Mouse (Mus musculus) cerebellum, adult 18-20 months (tissue): ENCODE data around the gene Mapkap1.

ENCODE experiments used
- DNase-seq, 2 experiments: peaks; one replicate each; pipeline ENCODE4 v3.0.0; 2021

Gene Mapkap1

DNA sequence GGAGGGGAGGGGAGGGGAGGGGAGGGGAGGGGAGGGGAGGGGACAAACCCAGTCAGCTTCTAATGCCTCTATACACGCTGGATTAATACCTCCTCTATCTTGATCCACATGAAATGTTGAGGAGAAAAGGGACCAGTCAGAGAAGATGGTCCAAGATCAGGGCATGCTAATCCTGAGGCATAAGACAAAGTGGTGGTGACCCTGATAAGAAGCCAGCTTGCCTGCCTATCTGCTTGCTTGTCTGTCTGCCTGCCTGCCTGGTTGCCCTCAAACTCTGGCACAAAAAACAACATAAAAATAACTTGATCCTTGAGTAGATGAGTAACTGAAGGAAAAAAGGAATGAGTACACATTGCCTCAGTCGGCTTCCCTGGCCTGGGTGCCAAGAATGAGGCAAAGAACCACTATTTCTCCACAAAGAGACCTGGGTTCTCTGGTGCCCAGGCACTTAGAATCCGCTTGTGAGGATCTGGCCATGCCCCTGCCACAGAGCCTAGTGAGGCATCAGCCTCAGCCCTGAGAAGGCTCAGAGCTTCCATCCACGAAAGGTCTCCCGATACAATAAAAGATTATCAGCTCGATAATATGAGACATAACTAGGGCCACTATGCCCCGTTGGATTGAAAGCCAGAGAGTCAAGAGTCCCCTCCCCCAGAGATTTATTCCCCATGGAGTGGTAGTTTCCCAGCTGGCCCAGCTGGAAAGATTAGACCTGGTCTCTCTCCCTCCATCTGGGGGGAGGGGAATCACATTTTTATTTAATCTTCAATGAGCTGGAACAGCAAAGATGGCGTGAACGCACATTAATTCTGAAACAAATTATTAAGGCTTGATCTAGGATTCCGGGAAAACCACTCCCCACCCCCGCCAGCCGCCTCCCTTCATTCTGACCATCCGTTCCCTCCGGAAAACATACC, 228.9 kb downstream of the Mapkap1 start:
- no peak for DNase-seq

DNA sequence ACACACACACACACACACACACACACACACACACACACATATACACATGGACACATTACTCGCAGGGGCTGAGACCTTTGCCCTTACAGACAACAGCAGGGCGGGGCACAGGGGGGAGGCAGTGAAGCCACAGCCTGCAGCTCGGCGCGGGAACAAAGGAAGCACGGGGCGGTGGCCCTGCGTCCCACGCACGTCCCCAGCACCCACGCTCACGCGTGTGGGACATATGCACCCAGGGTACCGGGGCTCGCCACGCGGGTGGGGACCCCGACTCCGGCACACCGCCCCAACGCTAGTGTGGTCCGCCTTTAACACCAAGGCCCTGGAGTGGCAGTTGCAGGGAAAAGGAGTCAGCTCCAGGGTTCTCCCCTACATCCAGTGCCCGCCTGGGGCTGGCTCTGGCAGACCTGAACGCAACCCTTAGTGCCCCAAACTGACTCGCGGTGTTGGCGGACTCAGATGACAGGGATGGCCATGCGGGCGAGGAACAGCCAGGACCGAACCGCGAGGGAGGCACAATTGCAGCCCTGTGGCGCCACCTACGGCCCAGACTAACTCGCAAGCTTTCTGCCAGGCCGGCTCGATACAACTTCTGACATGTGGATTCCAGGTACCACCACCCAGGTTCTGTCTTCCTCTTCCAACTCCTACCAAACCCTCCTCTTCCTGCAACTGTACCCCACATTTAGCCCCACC, 232.5 kb downstream of the Mapkap1 start:
- DNase-seq: peak; percentile 89 to 90

DNA sequence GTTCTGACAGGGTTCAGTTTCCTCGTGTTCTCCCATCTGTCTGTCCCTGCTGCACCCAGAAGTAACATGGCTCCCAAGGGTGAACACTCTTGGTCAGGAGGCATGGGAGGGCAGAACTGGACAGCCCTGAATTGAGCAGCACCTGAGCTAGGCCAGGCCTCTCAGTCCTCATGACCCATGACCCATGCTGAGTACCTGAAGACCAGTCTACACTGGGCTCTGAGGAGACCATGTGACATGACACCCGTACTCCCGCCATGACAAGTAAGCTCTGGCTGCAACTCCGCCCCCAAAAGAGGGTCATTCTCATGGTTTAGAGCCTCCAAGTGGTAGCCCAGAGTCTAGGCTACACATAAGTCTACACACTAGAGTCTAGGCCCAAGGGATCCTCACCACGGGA, 233.2 kb downstream of the Mapkap1 start:
- DNase-seq: no peak

DNA sequence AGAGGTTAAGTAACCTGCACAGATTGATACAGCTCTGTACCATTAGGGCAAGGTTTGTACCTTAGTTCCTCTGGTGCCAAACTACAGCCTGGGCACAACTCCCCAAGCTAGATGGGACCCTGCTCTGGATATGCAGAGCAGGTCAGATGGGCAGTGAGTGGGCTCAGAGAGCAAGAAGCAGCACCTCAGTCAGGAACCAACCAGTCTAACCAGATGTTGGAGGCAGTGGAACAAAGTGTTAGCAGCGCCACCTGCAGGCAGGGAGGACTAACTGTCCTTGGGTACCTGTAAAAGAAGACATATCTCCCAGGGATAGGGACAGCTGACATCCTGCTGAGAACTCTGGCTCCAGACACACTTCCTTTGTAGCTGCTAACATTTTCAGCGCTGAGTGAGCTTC, 235.8 kb downstream of the Mapkap1 start:
- no peak for DNase-seq

DNA sequence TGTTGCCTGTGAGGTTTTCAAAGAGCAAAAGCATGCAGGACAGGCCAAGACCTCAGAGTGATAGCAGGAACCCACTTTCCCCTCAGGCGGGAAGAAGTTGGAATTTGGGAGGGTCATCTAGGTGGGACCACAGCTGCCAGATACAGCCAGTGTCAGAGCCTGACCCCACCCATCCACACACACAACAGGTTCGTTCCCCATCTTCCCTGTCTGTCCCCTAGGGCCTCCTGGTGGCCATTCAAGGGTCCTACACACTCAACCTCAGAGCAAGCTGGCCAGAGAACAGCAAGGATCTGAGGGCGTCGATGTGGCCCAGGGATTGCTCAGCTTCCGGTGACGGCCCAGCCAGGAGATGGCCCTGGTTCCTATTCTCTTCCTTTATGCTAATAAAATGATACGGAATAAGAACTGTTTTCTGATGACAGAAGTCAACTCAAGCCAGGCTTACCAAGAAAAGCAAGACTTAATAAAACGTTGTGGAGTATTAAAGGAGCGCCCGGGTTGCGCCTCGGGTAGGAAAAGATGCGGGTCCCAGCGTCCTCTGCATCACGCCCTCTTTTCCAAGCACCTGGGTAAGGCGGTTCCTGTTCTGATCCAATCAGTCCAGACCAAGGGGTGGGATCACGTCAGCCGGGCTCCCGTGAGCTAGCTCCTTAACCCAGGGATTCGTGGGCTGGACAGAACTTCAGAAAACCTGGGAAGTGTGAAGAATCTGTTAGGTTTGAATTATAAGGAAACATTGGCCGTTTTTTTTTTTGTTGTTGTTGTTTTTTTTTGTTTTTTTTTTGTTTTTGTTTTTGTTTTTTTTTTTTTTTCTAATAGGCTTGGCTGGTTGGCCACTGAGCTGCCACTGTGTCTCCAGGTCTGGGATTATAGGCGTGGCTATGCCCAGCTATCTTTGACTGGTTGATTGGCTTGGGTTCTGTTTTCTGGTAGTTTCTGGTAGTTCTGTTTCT, 238.3 kb downstream of the Mapkap1 start:
- no peak for DNase-seq

DNA sequence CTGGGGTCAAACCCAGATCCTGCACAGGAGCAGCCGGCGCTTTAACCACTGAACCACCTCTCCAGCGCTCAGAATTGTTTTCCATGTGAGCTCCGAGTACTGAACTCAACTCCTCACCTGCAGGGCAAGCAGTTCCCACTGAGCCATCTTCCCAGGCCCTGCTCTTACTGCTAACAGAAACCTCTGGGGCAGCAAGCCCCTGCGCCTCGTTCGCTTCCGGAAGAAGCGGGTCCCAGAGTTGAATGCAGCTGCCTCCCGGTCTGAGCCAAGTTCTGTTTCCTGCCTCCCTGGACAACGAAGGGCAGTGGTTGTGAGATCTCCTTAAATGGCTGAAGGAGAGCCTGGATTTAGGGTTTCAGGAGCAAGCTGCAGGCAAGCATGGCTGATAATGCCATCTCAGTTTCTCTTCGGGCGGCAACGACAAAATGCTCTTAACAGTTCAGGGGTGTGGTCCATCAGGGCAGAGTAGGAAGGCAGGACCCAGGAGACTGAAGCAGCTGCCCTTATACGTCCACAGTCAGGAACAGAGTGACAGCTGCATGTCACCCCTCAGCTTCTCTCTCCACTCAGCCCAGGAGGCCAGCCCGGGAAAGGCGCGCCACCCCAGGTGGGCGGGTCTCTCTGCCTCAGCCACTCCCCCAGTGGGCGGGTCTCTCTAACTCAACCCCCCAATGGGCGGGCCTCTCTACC, 239.4 kb downstream of the Mapkap1 start:
- DNase-seq: peak in 1 of 2 experiments; percentile 27

DNA sequence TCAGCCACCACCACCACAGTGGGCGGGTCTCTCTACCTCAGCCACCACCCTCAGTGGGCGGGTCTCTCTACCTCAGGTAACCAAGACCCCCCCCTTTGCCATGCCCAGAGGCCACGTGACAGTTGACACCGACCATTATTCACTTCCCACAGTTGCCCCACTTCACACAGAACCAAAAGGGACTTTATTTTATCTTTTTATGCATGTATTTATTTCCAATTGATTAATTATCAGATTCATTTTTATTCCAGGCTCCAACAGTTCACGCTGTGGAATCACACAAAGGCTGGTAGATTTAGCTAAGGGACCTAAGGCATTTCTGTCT, 239.9 kb downstream of the Mapkap1 start:
- DNase-seq: no peak

DNA sequence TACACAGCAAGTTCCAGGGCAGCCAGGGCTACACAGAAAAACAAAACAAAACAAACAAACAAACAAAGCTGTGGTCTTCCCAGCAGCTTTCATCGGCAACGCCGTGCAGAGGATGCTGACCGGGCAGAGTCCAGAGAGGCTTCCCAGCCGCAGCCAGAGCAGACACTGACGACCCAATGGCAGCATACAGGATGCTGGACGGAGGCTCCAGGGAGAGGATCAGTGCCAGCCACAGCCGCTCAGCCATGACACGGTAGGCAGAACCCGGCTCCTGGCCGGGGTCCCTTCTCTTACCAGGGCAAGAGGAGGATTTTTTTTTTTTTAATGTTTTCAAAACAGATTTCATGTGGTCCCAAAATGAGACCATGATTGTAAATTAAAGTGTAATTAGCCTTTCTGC, 240.8 kb downstream of the Mapkap1 start:
- DNase-seq: no peak

DNA sequence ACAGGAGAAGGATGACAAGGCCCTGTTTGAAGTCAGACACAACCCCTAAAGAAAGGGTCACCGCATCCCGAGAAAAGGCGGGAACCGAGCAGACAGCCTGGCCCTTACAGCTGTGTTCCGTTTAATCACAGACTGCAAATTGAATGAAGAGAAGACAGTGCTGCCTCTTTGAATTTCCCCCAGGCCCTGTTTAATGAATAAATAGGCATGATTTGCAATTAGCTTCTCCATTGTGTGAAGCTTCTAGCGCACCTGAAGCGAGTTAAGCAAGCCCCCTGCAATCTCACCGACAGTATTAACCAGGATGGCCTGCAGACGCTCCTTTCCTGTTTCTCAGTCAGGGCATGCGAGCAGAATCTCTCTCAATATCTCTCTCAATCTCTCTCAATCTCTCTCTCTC, 261.2 kb downstream of the Mapkap1 start:
- no peak for DNase-seq

DNA sequence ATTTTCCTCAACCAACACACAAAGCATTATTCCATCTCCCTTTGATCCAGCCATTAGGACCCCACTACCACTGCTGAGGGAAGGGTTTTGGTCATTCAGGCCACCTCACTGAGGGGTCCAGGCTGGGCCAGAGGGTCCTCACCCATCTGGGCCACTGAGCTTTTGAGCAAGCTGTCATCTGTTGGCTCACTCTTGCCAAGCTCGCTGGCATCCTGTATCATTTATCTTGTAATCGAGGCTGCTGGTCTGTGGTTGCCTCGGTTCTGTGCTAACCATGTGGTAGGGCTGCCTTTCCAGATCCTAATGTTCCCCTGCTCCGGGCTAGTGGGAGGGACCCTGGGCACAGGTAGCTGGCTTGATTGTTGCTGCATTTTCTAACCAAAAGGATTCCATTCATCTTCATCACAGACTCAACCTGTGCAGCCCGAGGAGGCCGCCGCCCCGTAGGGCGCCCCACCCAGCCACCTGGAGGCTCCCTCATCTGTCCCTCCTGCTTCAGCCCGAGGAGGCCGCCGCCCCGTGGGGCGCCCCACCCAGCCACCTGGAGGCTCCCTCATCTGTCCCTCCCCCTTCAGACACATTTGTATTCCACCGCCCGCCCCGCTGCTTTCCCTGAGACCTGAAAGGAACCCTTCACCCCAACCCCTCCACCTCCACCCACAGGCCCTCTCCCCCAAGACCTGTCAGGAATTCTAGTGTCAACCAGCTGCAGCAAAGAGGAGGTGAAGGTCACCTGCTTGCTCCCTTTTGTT, 262.0 kb downstream of the Mapkap1 start:
- DNase-seq: no peak

DNA sequence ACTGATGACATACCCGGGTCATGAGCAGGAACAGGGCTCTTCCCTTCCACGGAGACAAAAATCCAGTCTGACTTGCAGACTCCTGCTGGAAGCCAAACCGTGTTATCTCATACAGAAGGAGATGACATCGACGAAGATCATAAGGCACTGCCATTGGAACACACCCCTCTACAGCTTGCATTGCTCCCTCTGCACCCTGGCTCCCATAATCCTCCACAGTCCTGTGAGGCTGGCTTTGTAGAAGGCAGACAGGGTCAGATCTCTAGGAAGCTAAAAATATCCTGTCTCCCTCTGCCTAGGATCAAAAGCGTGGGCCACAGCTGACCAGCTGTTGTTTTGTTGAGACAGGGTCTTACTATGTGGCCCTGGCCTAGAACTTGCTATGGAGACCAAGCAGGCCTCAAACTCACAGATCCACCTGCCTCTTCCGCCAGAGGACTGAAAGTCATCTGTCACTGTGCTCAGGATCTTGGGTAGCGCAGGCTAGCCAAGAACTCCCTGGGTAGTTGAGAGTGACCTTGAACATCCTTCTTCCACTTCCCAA, 262.7 kb downstream of the Mapkap1 start:
- no peak for DNase-seq

DNA sequence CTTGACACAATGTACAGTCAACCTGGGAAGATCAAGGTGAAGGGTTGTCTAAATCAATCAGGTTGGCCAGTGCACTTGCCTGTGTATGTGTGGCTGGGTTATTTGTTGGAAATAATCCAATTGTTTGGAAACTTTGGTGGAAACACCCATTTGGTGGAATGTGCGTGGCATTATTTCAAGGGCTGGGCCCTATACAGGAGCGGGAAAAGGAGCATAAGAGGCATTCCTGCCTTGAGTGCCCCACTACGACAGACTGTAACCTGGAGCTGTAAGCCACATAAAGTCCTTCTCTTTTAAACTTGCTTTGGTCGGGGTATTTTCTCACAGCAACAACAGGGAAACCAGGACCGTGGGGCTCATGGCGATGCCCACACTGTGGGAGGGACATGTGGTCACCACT, 263.9 kb downstream of the Mapkap1 start:
- DNase-seq: no peak

DNA sequence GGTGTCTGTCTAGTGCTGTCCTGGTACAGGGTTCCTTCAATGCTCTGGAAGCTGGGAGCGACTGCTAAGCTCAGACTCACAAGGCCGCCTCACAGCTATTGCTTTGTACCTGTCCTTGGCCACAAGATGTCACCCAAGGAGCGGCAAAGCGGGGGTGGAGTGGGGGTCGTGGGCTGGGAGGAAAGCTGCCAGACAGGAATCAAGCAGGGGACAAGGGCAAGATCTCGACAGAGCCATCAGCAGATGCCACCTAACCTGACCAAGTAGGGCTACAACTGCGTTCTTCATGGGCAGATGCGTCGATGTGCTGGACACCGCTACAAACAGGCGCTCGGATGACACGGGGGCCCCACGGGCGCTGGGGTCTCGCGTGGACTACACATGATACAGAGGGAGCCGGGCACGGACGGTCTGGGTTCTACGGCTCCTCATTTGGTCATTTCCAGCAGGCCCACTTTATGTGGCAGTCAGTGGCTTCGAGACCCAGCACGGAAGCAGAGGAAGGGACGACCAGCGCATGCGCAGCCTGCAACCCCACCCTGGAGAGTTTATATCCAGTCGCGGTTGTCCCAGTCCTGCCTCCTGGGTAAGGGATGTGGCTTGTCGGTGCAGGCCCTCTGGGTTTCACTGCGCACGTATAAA, 264.9 kb downstream of the Mapkap1 start:
- peak; percentile 51 to 60 for DNase-seq

DNA sequence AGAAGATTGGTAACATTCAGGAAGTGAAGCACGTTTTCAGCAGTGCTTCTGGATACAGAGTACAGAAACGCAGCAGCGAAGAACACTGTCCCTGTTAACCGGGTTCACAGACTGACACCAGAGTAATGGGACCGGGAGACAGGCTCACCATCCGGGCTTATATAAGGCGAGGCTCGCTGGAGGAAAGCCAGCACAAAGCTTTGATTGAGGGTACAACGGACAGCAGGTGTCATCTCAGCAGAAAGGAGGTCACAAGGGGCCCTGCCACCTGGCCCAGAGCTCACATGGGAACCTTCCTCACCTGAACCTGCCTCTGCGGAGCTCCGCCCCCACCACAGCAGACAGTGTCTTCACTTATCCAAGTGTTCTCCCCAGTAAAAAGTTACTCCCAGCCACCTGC, 267.3 kb downstream of the Mapkap1 start:
- peak; percentile 70 to 73 for DNase-seq
